Mouse (Mus musculus): ENCODE results near the gene Zfp784.

Zfp784 gene

GRCm38 (mm10) chr7:4993347-4993998 lies 44.8 kb downstream of the Zfp784 start:
- DNase-seq (ENCODE audit: low read depth, low spot score) = no peak

GRCm38 (mm10) chr7:4988250-4988649 lies 50.0 kb downstream of the Zfp784 start:
- DNase-seq (ENCODE audit: low read depth, low spot score) = no peak

All from 3T3-L1 (cell line).